Mouse (Mus musculus) cerebellum, postnatal 36 days (tissue): ENCODE measurements around the gene Eif3l.

Experiments
- DNase-seq, 2 experiments: peaks; one replicate each; pipeline ENCODE4 v3.0.0; 2021 to 2022; ENCODE audit warnings: mixed read lengths in 2 of 2

The Eif3l gene

DNA sequence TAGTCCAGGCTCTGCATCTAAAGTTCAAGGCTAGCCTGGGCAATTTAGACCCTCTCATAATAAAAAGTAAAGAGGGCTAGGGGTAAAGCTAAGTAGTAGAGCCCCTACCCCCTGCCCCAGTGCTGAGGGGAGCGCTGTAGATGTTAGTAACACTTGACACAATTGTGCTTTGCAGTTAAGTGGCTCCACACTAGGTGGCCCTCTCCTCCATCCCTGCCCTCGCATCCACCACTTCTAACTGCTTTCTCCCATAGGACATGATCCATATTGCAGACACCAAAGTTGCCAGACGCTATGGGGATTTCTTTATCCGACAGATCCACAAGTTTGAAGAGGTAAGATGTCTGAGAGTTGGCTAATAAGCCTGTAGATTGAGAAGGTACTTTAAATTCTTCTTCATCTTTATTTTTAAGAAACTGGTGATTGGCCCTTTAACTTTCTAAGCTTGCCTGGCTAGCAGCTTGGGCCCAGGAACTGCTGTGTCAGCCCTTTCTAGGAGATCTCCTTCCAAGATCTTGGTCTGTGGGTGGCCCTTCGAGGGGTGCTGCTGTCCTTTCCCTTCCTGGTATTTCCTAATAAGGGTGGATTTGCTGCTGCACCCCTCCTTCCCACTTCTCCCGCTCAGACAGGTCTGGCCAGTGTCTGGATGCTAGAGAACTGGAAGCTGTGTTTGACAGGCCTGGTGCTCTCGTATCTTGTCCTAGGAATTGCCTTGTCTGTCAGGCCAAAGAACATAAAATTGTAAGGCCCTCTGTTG lies 18.3 kb downstream of the Eif3l start:
- peak in 1 of 2 experiments; percentile 22 for DNase-seq

DNA sequence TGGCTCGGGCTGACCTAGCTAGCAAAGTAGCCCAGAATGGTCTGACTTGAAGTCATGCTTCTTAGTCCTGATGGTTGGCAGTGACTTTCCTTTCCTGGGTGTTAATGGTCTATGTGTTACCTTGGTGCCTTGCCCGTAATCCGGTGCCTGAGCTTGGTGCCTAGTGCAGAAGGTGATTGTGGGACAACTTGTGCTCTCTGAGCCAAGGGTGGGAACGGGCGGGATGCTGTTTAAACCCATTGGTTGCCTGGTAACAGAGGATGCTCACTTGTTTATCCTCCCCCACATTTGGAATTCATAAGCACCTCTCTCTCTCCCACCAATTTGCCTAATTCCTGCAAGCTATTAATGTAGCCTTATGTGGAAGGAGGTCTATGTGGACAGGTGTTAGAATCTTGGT lies 20.5 kb downstream of the Eif3l start:
- no peak for DNase-seq

DNA sequence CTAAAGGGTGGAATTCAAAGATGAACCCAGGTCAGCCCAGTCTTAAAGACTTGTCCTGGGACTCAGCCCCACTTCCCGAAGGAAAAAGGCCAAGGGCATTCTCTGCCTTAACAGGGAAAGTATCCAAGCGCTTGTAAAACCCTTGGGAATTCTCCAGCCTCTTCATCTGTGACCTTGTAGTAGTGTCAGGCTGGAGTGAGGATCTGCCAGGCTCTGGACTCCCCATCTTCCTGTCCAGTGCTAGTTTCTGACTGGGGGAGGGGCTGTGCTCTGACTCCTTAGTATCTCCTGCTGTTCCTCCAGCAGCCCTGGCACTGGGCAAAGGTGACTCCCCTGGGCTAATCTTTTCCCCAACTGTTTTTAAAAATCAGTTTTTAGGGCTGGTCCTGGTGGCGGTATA lies 21.6 kb downstream of the Eif3l start:
- no peak for DNase-seq

DNA sequence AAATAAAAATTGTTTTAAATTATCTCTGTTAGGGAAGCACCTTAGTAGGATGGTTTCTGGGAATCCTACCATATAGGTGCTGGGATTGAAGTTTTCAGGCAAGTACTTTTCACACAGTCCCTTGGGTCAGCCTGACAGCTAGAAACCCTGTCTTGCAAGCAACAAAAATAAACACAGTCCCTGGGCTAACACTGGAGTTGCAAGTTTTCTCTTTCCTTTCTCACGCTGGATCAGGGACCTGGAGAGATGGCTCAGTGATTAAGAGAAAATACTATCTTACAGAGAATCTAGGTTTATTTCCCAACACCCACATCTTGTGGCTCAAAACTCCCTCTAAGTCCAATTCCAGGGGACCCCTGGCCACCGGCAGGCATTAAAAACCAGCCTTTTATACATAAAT lies 22.2 kb downstream of the Eif3l start:
- DNase-seq, result no peak

DNA sequence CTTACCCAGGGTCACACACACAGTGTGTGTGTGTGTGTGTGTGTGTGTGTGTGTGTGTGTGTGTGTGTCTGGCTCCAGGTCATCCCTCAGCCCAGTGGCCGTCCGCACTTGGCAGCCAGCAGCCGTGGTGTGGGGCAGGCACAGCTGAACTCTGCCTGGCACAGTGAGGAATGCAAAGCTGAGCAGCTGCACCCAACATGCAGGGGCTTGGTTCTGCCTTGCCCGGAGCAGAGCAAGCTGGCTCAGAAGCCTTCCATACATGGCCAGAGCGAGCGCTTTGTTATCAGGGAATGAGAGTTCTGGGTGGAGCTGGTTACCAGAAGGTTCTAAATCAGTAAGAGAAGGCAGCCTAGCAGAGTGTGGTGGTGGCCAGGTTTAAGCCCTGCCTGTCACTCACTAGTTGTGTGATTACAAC lies 22.6 kb downstream of the Eif3l start:
- DNase-seq, result no peak

DNA sequence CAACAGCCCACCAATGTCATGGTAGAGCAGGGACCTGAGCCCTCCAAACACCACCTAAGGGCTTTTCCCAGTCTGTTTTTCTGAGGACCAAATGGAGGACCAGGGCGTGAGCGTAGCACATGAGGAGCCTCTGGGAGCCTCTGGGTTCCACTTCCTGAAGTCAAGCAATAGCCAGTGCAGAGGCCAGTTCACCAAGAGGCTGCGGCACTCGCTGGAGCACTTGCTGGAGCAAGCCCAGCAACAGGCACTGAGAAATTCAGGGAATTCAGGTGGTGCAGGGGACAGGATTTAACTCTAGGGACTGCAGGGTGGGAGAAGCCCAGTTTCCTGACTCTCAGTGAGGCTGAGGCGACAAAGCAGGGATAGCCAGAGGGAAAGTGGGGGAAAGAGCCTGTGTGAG lies 23.2 kb downstream of the Eif3l start:
- no peak for DNase-seq

DNA sequence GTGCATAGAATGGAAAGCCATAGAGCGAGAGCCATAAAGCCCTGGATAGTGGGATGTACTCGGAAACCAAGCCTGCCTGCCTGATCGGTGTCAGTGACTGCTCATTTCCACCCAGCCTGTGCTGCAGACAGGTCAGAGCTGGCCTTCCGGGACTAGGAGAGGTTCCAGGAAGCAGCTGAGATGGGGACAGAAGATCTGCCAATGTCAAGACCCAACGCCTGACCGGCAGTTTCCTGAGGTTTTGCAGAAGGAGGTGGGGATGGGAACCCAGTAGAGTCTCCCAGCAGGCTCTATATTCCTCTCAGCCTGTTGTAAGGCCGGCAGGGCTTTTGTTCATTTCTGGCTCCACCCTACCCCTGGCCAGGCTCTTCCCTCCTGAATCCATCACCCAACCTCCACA lies 23.9 kb downstream of the Eif3l start:
- no peak for DNase-seq

DNA sequence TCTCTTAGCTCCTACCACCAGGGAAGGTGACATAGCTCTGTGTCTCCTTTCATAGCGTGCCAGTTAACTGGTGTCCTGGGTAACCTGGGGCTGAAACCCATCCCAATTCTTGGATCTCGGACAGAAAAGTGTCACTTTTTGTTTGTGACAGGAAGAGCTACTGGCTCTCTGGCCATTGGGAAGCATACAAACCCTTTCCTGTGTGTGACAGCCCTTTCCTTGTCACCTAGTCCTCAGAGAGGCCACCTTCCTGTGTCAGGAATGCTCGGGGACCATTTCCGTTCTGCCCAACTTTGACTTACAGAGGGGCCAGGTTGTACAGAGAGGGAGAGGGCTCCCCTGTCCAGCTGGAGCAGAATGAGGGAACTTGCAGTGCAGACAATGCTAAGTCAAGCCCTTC lies 24.5 kb downstream of the Eif3l start:
- no peak for DNase-seq

DNA sequence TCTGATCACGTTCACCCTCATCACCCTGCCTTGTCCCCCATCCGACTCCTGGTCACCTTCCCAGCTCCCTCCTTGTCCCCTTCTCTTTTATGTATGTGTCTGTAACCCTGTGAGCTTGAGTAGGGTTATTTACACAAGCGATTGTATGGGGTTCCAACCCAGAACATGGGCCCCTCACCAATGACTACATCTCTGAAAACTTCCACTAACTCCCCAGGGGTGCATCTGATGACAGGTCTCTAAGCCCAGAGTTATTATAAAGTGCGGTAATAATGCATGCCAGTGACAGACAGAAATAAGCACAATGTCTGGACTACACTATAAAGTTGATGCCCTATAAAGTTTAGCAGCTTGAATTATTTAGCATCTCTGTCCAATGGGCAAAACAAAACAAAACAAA lies 25.4 kb downstream of the Eif3l start:
- DNase-seq, result no peak

DNA sequence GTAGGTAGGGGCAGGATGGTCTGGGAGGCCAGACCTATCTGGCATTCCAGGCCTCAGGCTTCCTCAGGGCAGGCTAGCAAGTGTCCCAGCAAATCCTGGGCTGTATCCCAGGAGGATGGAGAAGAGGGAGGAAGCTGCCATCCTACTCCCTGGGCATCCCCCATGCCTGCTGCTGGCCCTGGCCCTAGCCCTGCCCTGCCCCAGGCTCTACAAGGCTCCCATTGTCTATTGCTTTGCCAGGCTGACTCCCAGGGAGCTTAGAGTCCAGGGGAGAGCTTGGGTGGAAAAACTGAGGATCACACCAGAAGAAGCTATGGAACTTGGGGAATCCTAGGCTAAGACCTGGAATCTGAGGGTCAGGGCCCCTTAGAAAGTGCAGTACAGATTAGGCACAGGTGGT lies 26.6 kb downstream of the Eif3l start:
- DNase-seq, result no peak

DNA sequence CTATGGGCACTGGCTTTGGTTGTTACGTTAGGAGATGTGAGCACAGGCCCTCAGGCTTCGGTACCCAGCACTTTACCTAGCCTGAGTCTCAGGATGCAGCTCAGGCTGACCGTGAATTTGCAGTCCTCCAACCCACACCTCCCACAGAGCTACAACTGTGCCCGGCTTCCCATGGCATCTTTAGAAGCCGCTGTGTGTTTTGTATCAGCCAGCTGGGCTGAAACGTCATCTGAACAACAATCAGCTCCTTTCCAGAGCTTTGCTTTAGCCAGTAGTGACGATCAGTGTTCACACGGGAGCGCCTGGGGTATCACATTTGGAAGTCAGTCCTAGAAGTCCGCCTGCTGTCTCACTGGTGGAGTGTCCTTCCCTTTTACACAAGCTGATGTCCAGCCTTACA lies 28.3 kb downstream of the Eif3l start:
- DNase-seq, result no peak

DNA sequence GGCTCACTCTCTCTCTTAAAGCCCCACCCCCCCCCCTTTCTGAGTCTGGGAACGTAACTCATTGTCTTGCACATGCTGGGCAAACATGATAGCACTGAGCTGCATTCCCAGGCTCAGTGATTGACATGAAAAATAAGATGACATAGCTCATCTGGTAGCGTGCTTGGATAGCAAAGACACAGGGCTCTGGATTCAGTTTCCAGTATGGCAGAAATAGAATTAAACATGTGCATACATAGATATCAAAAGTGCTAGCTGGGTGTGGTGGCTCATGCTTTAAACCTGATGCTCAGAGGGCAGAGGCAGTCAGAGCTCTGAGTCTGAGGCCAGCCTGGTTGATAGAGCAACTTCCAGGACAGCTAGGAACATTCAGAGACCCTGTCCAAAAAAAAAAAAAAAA lies 30.8 kb downstream of the Eif3l start:
- DNase-seq, result no peak

DNA sequence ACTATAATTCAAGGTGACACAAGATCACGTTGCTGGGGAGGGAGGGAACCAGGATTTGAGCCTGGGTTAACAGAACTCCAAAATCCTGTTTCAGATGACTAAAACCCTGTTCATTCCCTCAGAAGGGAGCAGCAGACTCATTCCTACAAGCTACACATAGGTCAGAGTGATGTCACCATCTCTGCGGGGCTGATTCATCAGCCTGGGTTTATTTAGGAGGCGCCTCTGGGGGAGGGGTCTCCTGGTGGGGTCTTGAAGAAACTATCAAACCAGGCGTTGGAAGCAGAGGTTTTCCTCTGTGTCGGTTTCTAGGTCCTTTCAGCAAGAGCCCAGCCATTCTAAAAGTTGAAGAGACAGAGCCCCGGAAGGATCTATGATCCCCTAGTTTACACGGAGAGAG lies 33.0 kb downstream of the Eif3l start:
- no peak for DNase-seq

DNA sequence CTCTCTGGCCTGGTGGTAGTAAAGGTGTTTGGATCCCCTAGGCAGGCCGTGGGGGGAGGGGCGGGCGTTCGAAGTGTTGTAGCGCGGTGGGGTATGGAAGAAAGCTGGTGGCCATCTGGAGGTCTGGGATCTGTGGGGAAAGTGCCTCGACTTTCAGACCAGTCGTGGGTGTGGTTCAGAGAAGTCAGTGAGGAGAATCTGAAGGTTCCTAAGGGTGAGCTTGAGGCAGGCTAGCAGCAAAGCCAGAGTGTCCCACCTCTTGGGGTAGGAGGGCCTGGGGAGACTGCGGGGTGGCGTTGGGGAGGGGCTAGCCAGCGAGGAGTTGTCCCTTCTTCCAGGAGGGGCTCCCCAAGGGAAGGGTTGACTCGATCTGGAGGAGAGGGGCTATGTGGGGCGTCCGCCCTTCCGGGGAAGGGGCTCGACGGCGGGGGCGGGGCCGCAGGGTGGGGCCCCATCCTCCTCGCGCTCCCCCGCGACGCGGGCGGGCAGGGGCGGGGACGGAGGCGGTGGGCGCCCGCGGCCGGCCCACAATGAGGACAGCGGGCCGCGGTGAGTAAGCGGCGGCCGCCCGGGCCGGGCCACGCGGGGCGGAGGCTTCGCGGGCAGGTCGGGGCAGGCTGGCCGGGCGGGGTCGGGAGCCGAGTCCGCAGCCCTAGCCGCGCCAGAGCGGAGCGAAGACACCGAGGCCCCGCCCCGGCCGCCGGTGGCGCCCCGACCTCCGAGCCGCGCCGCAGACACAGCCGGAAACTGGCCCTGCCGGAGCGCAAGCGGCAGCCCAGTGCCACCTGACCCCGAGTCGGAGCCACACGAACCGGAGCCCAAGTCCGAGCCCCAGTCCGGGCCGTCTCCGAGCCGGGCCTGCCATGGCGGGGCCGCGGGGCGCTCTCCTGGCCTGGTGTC lies 33.7 kb downstream of the Eif3l start, which contains the start of gene Micall1:
Micall1 (plus strand) TSS at position 478 of the 900 bp plus-strand sequence.
- peak; percentile 79 for DNase-seq

DNA sequence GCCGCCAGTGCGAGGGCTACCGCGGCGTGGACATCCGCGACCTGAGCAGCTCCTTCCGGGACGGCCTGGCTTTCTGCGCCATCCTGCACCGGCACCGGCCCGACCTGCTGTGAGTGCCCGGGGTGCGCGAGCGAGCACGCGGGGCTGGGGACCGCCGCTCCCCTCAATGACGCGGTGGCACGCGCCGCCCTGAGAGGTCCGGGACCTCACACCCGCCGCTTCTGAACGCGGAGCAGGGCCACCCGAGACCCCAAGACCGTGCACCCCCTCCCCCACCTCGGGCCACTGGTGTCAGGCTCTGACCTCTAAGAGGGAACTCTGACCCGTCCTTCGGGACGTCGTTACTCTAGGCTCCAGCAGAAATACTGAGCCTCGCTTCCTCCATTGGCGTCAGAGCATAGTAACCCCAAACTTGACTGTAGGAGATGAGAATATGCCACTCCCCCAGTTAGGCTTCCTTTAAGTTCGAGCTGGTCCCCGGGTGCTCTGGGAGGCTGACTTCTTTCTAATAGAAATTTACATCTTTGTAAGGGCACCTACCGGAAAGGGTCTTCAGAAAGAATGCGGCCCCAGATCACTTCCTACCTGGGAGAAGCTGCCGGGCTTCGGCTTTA lies 34.4 kb downstream of the Eif3l start:
- DNase-seq, result no peak

DNA sequence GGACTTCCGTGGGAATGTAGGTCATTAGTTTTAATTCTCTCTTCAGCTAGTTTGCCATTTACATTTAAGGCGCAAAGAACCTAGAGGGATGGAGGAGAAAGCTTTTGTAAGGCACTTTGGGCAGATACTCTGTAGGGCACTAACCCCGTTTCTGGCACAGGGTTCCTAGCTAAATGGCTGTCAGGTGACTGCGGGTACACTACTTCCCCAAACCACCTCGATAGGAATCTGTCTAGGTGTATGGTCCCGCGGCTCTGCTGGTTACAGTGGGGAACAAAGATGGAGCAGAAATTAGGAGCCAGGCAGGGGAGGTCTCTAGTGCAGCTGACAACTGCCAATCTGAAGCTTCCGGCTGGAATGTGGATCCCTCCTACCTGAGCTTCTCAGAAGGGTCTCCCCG lies 35.1 kb downstream of the Eif3l start:
- DNase-seq, result no peak

DNA sequence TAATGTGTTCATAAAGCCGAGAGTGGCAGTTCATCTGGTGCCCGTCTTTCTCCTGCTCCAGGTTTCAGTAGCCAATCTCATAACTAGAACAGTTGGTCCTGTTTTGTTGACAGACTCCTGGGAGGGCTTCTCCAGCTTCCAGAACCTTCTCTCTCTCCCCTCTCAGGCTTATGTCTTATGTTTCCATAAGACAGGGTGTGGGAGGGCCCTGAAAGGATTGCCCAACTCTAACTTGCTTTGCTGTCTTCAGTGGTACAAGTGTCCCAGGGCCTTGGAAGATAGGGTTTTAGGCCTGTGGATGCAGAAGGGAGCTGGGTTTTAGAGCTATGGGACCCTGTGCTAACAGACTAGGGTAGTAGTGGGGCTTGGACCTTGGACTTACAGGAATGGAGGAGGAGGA lies 35.5 kb downstream of the Eif3l start:
- no peak for DNase-seq

DNA sequence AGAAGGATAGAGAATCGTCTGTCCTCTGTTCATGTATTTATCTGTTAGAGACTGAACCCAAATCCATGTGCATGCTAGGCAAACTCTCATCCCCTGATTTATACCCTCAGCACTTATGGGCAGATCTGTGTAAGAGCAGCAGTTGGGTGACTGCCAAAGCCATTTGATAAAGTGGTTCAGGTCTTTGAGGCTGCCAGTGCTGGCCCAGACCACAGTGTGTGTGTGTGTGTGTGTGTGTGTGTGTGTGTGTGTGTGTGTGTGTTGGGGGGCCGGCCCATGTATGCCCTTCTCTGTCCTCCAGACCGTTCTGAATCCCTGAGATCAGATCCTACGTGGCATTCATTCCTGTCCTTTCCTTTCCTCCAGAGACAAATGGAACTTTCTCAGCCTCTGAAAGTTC lies 36.8 kb downstream of the Eif3l start:
- DNase-seq, result no peak

DNA sequence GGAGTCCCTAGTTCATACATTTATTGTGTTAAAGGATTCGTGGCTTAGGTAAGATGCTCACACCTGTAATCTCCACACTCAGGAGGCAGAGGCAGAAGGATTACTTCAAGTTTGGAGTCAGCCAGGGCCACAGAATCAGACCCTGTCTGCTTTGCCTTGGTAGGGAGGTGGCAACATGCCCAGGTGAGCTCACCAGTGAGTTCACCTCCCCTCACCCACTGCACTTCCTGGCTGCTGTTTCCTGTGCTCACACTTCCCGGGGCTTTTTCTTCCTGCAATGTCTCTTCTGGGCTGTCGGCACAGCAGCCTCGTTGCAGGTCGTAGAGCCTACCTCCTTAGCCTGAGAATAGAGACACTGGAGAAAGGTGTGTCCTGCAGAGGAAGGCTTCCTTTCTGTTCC lies 40.3 kb downstream of the Eif3l start:
- DNase-seq, result no peak

DNA sequence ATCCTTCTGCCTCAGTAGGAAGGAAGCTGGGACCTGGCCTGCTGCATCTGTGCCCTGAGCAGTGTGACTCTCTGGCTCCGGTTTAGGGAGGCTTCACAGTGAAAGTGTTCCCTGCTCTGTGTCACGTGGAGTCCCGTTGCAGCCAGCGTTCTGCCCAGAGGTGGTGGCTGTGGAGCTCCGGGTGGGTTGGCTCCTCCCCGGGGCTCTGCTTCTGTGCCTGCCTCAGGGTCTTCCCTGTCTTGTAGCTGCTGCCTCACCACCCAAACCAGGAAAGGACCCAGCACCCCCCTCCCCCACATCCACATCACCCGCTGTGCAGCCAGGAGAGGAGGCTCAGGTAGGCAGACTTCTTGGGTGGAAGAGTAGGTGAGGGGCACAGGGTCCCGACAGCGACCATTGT lies 44.5 kb downstream of the Eif3l start:
- no peak for DNase-seq

DNA sequence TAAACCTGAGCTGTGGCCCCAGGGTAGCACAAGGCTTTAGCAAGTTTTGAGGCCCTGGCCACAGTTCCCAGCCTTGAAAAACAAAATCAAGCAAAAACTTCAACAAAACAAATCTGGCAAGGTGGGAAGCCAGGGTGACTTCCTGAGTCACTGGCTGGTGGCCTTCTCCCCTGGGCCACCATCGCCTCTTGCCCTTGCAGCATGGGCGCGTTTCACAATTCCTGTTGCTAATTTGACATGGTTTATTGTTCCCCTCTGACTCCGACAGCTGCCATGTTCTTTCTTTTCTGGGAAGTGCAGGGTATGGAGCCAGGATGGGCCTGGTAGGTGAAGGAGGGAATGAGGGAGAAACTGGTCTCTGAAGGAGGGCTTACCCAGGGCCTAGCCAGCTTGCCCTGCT lies 47.1 kb downstream of the Eif3l start:
- no peak for DNase-seq

DNA sequence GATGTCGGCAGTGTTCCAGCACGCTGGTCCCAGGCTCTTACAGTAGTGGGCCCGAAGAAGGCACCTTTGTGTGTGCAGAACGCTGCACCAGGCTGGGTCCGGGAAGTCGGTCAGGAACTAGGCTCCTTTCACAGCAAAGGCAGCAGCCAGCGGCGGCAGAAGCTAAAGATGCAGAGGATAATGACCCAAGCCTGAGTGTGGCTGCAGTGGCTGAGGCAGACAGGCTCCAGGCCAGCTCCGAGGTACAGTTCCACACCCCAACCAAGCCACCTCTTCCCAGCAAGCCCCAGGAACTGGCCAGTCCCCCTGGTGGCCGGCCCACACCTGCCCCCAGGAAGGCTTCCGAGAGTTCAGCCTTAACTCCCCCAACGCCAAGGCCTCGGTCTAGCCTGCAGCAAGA lies 47.6 kb downstream of the Eif3l start:
- DNase-seq, result no peak

DNA sequence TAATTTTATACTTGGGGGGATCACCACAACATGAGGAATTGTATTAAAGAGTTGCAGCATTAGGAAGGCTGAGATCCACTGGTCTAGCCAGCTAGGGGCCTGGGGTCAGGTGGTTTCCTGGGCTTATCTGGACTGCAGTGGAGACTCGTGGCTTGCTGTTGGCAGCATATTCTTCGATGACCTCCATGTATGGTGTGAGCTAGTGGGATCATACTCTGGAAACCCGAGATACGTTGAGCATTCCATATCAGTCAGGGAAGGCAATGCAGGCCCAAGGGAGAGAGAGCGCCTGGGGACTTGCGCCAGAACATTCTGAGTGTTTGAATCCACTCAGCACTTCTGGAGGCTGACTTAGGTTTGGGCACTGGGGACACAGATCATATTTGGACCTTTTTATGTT lies 48.8 kb downstream of the Eif3l start:
- DNase-seq, result no peak

DNA sequence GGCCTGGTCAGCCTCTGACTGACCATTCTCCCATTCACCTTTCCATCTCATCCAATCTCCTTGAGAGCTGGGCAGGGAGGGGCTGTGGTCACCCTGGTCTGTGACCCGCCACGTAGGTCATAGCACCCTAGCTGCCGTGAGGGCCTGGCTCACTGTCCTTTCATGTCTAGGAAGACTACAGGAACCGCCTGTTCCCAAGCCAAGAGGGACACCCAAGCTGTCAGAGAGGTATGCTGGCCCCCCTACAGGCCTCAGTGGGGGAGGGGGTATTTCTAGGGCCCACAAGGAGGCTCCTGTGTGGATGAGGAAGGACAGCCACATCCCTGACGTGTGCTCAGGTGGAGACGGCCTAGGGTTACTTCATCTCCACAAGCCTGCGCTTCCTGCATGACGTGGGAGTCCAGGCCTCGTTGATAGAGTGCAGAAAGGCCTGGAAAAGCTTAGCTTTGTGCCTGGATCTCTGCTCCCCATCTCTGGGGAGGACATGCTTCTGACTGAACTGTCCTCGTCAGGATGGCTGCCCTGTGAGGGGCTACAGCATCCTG lies 49.4 kb downstream of the Eif3l start:
- no peak for DNase-seq
